In genomic region chr14:21479566-21479965, GRCm38 (mm10) we compare ENCODE assay signal across 11 mouse cellular contexts.
"Had no signal": no experiment of that assay in that cellular context is flagged by ENCODE, and none has a peak within 500 bp of the region (broad histone marks: within the 10 kb centered on the region; RNA-seq: fewer than 3 reads in every experiment).

No protein-coding gene starts in this region.

- H3K27ac ChIP-seq: left cerebral cortex, adult 2 months; limb, embryonic 15.5 days; liver, embryonic 12.5 days; lung, embryonic 15.5 days; midbrain, embryonic 13.5 days; neural tube, embryonic 15.5 days had no signal

- H3K4me2 ChIP-seq: limb, embryonic 15.5 days; liver, embryonic 12.5 days; lung, embryonic 15.5 days; midbrain, embryonic 13.5 days; neural tube, embryonic 15.5 days had no signal

- H3K4me3 ChIP-seq: left cerebral cortex, adult 2 months; limb, embryonic 15.5 days; liver, embryonic 12.5 days; lung, embryonic 15.5 days; midbrain, embryonic 13.5 days; myocyte; neural tube, embryonic 15.5 days had no signal

- H3K36me3 ChIP-seq: limb, embryonic 15.5 days; liver, embryonic 12.5 days; lung, embryonic 15.5 days; midbrain, embryonic 13.5 days; neural tube, embryonic 15.5 days had no signal

- H3K4me1 ChIP-seq: limb, embryonic 15.5 days; liver, embryonic 12.5 days; lung, embryonic 15.5 days; midbrain, embryonic 13.5 days; neural tube, embryonic 15.5 days had no signal

- H3K9ac ChIP-seq: limb, embryonic 15.5 days; liver, embryonic 12.5 days; lung, embryonic 15.5 days; midbrain, embryonic 13.5 days; neural tube, embryonic 15.5 days had no signal

- H3K27me3 ChIP-seq: limb, embryonic 15.5 days; liver, embryonic 12.5 days; lung, embryonic 15.5 days; midbrain, embryonic 13.5 days; neural tube, embryonic 15.5 days had no signal

- ATAC-seq: liver, embryonic 12.5 days; midbrain, embryonic 13.5 days had no signal

- DNase-seq: kidney, adult 8-10 months; kidney, postnatal 36 days; lung, postnatal 14 days; thymus, postnatal 4 days had no signal

- H3K9me3 ChIP-seq: limb, embryonic 15.5 days; liver, embryonic 12.5 days; lung, embryonic 15.5 days; midbrain, embryonic 13.5 days; neural tube, embryonic 15.5 days had no signal
